Mouse (Mus musculus) erythroid progenitor cell, adult 5-6 weeks (primary cell): ENCODE results near the gene Micu1. TPM values are rescaled to one million over a fixed set of nuclear protein-coding genes. Genes with fewer than 3 reads are reported as not detected.
A peak's percentile ranks its signal among the peaks of the same experiment; 100 is the strongest.
"Not testable (repeated sequence)": the region's sequence is repeated elsewhere in the genome, so short reads cannot be mapped to it uniquely, and the experiment has no call there.

Experiments
- ATAC-seq: replicated peaks from 2 replicates; pipeline ENCODE4 v1.8.0; 2016; ENCODE audit warnings: moderate number of reproducible peaks, mild to moderate bottlenecking, moderate TSS enrichment, inconsistent platforms; ENCODE audit not compliant: poor library complexity, low FRiP score, severe bottlenecking
- total RNA-seq, 2 experiments: library from RNA; stranded (forward) in 1 of 2; stranded (reverse) in 1 of 2; fragments of 150-400 nt in 1 of 2; fragments of 186-747, 209-891 nt in 1 of 2; gene quantifications; 2 replicates each; pipeline versions ENCODE4 v1.2.3 to v1.2.4; 2015 to 2017; ENCODE audit warnings: low replicate concordance in 2 of 2

Gene Micu1
- total RNA-seq (2015; ENCODE audit: low replicate concordance) (72.1 and 74.2 TPM in 2 replicates), total RNA-seq (2017; ENCODE audit: low replicate concordance) (96.0 and 100 TPM in 2 replicates)

DNA sequence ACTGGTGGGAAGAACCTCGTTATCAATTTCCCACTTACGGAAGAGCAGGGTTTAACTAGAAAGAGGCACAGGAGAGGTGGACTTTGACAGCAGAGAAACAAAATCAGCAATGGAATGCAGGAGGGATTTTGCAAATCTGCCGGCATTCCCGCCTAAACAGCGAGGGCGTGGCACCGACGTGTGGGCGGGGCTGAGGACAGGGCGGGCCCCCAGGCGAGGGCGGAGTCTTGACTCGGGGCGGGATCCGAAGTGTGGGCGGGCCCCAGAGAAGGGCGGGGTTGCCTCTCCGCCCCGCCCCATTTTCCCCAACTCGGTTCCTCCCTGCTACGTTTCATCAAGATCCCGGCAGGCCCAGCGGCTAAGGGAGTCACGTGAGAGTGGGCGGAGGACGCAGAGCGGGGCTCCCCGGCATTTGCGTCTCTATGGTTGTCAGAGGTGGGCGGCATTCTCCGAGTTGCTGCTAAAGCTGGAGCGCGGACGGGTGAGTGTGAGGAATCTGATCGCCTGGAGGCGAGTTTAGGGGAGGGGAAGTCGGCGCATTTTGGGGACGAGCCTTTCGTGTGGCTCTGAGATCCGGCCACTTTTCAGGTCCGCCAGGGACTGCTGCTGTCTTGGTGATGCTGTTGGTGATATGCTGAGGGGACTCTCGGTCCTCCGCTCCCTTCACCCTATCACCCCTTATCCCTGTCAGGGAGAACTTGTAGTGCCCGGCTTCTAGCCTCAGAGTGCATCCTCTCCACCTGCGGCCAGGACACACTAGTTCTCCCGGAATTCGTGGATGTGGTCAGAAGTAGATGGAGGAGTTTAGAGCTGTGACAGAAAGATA lies at the start of gene Micu1:
Gene Micu1, plus strand, starts transcription at position 271 of the 826 bp plus-strand sequence.
- peak; percentile 98 for ATAC-seq

DNA sequence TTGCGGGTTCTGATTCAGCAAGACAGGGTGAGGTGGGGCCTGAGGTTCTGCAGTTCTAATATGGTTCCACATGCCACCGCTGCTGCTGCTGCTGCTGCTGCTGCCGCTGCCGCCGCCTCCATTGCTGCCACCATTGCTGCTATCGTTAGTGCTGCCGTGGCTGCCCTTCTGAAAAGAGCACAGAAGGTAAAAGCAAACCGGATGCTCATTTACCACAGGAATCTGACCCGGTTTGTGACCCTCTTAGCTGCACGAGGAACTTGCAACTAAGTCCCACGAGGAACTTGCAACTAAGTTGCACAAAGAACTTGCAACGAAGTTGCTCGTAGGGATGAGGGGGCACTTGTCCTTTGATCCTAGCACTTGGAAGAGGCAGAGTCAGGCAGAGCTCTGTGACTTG lies 45.5 kb upstream of the Micu1 start:
- no peak for ATAC-seq

DNA sequence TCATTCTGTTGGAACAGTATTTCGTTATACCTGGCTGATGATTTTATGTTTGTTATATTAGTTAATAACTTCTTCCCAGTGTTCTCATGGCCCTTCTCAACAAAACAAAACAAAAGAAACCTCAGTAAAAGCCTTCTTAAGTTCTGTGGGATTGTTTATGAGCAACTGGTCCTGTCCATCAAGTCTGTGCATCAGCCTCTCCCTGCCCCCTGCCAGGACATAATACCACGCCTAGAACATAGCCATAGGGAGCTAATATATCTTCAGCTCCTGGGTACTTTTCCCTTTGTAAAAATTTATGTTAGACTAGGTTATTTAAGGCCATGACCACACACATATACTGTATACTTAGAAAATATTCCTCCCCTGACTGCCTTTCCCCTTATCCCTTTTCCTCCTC lies 37.5 kb upstream of the Micu1 start:
- no peak for ATAC-seq

DNA sequence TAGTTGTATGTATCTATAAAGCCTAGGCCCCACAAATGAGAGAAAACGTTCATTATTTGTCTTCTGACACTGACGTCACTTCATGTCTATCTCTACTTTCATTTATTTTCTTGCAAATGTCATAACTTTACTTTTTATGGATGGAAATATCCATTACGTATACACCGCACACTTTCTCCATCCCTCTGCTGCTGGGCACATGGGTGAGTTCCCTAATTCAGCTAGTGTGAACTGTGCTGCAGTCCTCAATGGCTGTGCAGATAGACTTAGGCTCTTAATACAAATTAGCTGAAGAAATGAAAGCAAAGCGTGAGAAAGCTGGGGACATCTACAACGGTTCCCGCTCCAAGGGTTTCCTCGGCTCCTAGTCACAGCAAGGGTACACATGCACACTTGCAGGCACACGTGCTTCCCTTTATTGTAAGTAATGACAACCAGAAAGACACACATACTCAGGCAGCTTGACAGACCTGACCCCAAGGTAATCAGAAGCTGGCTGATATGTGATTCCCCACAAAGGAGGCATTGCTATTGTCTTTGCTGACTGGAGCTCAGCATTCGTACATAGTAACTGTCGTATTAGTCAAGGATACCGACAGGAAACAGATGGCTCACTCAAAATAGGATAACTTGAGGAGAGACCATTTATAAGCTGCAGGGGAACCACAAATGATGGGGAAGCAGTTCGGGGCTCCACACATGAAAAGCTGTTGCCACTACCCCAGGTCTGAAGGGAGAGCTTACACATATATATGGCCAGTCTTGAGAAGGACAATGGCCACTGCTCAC lies 36.6 kb upstream of the Micu1 start:
- no peak for ATAC-seq

DNA sequence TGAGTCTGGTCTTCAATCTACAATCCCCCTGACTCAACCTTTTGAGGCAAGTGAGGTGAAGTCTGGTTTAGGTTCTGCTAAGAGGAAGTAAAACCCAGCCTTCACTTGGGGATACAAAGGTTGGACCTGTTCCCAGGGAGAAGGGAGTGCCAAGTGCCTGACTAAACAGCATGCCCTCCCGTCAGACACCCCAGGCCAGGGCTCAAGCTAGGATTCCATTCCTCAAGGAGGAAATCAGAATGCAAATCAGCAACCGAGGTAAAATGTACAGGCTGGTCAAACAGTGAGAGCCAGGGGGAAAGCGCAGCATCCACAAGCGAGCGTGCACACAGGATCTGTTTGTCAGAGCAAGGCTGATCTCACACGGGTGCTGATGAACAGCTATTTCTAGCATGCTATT lies 34.9 kb upstream of the Micu1 start:
- ATAC-seq, result no peak

DNA sequence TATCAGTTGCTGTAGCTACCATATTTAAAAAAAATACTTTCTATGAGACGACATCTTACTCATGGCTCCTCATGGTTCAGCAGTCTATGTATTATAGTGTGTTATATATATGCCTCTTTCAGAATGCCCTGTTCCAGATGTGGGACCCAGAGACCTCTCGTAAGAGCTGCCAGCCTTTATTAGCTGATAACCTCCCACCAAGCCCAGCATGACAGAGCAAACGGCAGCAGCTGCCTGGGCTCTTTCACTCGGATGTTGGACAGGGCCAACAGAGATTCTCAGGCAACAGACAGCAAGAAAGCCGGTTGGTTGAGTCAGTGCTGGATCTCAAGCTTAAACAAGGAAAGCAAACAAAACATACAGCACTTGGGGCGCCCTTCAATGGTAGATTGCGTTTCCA lies 33.8 kb upstream of the Micu1 start:
- no peak for ATAC-seq

DNA sequence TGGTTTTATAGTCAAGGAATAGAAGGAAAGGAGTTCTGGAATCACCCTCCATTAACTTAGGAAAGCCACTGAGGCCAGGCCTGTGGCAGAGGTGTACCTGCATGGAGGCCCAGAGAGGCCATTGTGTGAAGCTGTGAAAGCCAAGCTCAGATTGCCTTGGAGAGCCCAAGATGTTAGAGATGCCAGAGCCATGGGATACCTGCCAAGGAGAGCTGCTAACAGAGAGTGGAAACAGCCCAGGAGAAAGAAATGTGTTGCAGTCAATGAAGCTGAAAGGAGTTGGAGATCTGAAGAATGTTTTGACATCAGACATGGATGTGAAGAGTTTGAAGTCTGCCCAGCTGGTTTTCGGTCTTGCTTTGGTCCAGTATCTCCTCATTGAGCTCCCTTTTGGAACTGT lies 24.4 kb upstream of the Micu1 start:
- no peak for ATAC-seq

DNA sequence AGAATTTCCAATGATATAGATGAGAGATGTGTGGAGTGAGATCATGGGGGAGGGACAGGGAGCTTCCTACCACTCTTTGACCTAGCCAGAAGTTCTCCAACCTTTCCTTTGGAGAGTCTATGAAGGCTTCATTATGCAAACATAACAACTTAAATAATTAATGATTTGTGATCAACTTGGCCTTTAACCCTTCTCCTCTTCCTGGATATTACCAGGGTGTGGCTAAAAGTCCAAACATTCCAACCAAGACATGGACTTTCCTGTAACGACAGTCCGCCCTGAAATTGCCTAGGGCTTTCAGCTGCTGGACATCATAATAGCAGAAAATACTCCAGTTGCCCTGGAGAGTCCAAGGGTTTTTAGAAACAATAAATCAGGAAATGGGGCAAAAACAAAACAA lies 23.1 kb upstream of the Micu1 start:
- no peak for ATAC-seq

DNA sequence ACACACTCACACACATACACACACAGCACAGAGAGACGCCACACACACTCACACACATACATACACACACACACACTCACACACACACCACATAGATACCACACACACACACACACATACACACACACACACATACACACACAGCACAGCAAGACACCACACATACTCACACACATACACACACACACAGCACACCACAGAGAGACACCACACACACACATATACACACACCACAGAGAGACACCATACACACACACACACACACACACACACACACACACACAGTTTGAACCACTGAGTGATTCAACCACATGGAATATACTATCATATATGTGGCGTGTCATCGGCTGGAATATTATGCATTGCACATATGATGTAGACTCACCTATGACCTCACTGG lies 16.7 kb upstream of the Micu1 start:
- not testable (repeated sequence) for ATAC-seq

DNA sequence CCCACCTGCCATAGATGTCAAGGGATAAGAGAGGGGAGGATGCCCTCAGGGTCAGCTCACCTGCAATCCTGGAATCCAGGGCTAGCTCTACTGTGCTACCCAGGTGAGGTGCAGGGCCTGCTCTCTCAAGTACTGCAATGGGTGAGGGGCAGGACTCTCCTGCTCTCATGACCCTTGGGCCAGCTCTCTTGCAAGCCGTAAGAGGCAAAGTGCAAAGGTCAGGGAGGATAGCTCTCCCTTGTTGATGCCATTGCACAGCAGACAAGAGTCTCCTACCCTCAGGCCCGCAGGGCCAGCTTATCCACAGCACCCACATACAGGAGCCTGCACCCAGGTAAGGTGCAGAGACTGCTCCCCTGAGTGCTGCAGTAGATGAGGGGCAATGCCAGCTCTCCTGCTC lies 15.2 kb upstream of the Micu1 start:
- ATAC-seq, result no peak

DNA sequence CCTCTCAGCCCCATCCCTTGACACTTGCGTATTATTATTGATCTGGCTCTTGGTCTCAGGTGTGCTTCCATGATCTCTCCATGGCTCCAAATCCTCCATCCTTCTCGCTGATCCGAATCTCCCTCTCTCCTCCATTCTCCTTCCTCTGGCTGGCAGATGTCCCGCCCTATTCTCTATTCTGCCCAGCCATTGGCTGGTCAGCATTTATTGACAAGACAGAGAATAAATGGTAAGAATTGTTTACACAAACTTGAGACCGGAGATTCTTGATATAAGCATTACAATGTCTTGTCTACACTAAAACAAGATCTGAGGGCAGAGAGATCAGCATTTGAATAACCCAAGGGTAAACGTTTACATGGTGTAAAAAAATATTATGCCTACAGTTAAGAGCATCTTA lies 12.4 kb upstream of the Micu1 start:
- ATAC-seq, result no peak

DNA sequence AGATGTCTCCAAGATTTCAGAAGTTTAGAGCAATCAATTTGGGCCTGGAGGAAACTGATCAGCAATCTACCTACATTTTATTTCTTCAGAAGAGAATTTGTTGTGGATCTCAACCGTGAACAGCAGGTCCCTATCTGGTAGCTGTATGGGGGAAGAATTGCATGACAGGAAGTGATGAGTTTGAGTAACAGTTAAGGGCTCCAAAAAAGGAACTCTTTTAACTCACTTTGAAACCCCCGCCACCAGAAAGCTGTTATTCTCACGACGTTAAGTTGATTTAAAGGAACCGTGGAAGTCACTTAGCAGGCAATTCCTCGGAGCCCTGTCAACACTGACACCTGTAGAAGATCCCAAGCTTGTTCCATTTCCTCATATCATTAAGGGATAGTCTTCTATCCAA lies 9.8 kb upstream of the Micu1 start:
- ATAC-seq, result no peak

DNA sequence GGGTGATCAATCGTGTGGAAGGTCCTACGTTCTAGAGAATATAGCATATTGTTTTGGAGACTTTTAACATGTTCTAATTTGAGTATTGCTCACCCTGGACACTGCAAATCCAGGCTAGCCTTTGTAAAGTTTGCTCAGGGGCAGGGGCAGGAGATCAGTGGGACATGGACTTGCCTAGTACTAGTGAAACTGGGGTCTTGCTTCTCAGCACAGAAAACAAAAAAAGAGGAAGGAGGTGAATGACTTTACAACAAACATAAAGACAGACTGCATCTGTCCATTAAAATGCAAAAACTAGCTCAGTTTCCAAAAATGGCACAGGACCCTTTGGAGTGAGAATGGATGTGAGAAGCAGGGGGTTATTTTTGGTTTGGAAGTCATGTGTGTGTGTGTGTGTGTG lies 8.2 kb upstream of the Micu1 start:
- ATAC-seq, result no peak

DNA sequence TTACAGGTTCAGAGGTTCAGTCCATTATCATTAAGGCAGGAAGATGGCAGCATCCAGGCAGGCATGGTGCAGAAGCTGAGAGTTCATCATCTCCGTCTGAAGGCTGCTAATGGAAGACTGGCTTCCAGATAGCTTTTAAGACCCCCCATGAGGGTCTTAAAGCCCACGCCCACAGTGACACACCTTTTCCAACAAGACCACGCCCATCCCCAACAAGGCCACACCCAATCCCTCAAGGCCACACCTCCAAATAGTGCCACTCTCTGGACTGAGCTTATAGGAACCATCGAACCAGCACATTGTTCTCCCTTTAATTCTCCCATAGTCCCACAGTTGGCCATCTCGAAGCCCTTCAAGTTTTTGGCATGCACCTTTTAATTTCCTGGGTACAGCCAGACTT lies 2.8 kb upstream of the Micu1 start:
- no peak for ATAC-seq

DNA sequence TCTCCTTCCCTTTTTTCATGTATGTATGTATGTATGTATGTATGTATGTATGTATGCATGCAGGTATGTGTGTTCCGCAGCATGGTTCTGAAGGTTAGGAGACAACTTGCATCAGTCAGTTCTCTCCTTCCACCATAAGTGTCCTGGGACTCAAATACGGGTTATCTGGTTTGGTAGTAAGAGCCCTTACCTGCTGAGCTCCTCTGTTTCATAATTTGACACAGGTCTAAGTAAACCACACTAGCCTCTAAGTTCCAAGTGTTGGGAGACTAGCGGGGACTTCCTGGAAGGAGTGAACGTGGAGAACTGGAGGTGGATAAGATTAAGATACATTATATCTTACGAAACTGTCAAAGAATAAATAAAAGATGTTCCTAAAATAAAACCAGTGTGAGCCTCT lies 472 bp upstream of the Micu1 start:
- ATAC-seq, result no peak

DNA sequence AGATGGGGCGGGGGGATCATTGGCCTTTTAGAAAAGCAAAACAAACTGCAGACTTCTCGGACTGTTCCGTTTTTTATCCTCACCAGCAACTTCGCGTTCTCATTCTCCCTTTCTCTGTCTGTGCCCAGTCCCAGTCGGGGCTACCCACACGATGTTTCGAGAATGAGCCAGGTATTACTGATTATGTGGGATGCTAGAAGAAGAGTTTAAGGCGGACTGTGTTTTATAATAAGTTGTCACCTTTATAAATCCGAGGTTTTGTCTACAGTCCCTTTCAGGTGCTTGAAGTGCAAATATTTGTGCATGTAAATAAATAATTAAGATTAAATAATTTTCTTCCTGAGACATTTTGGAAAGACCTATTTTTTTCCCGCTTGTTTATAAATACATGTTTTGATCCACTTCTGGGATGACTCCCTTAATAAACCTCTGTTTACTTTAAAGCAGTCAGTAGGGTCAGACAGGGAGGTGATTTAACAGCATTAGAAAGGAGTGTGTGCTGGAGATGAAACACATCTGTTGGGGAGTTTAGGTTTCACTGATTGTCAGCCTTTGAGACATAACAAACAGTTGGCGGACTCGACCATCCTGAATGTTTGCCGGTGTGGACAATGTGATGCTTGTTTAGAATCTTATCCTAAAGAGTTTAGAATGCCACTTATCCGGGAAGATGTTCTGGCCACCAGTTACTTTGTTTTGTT lies 933 bp downstream of the Micu1 start:
- ATAC-seq, result peak; percentile 46; the same call in 1 of the 2 replicates

DNA sequence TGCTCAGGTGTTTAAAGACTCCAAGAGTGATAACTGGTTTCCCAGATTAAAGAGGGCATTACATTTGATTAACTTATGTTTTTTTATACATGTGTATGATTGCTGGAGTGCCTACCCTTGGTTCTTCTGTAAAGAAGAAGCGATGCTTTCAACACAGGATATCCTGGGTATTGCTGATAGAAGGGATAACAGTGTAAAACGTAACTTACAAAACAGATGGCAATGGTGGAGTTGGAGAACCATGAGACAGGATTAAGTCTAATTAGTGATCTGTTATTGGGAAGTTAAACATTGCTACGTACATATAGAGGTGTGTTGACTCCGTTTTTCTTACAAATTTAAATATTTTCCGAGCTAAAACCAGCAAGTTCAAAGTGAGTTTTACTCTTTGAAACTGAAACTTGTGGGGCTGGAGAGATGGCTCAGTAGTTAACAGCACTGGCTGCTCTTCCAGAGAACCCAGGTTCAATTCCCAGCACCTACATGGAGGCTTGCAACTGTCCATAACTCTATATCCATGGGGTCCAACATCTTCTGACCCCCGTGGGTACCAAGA lies 4.8 kb downstream of the Micu1 start:
- ATAC-seq, result no peak

DNA sequence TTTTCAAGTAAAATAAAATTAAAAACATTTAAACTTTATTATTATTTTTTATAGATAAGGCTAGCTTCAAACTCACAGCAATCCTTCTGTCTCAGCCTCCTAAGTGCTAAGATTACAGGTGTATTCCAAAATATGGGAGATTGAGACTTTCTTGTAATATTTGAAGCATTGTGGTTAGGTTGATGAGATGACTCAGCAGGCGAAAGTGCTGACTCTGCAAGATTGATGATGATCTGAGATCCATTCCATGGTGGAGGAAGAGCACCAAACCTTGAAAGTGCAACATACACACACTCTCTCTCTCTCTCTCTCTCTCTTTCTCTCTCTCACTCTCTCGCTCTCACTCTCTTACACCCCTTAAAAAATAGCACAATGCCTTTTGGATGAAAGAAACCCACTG lies 5.3 kb downstream of the Micu1 start:
- ATAC-seq, result no peak

DNA sequence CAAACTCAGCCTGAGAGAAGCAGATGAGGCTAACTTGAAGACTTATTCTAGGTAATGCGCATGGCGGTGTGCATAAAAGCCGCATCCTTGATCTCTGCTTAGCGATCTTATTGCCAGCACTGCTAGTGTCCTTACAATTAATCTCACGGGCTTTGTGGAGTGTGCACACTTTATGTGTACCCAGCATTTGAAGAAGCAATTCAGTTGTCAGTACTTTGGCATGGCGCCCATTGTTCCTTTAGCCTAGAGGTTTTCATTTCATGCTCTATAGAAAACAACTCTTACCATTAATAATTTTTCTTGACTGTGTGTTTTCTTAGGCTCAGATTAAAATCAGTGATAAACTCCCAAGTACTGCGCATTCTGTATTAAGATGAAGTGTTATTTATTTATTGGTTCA lies 7.0 kb downstream of the Micu1 start:
- no peak for ATAC-seq

DNA sequence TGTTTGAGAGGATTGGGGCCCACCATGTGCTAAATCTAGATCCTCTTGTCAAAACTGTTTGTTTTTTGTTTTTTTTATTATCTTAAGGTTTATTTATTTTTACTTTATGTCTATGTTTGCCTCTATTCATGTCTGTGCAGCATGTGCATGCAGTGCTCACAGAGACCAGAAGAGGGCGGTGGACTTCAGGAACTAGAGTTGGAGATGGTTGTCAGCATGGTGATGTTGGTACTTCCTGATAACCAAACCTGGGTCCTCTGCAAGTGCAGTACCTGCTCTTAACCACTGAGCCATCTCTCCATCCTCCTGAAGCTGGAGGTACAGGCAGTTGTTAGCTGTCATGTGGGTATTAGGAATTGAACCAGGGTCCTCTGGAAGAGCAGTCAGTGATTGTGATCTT lies 8.0 kb downstream of the Micu1 start:
- no peak for ATAC-seq
